Mouse (Mus musculus) heart, postnatal 0 days (tissue): ENCODE measurements at regions not wholly inside any gene's neighbourhood (a gene's known extent, or its start where the extent isn't known, plus 50 kb on each side); places are given as distances from the start of the nearest gene placed in this dataset.

Experiments
- CTCF ChIP-seq: IDR thresholded peaks from 2 replicates; pipeline ENCODE4 v1.5.1; 2016; ENCODE audit warnings: antibody characterized with exemption, control low read depth, low read depth
- EP300 ChIP-seq: IDR thresholded peaks from 2 replicates; pipeline ENCODE4 v1.6.1; 2016; ENCODE audit warnings: antibody characterized with exemption, low read depth

- TF ChIP-seq CTCF (no peak), EP300 (no peak)
Observed at GRCm38 (mm10) chr8:78065890-78066493, 147.1 kb upstream of the Ttc29 start.
